Mouse (Mus musculus): ENCODE results near the gene Stx8. TPM values are rescaled to one million over a fixed set of nuclear protein-coding genes. Genes with fewer than 3 reads are reported as not detected.

Stx8 gene
- total RNA-seq, 2 experiments from 2014 or later: 29.0 to 36.6 TPM

- no peak for DNase-seq (ENCODE audit: low spot score in 2 of 2)
These were observed 68.4 kb downstream of the Stx8 start for GRCm38 (mm10) chr11:68034422-68034821.

- DNase-seq (ENCODE audit: low spot score in 2 of 2): no peak
These were observed 69.4 kb downstream of the Stx8 start for GRCm38 (mm10) chr11:68035303-68035891.

GRCm38 (mm10) chr11:68036133-68036959 lies 70.4 kb downstream of the Stx8 start:
- no peak for DNase-seq (ENCODE audit: low spot score in 2 of 2)

GRCm38 (mm10) chr11:68037093-68037492 lies 71.1 kb downstream of the Stx8 start:
- no peak for DNase-seq (ENCODE audit: low spot score in 2 of 2)

- DNase-seq (ENCODE audit: low spot score in 2 of 2): no peak
These were observed 72.1 kb downstream of the Stx8 start for GRCm38 (mm10) chr11:68038101-68038500.

GRCm38 (mm10) chr11:68044181-68044580 lies 78.2 kb downstream of the Stx8 start:
- no peak for DNase-seq (ENCODE audit: low spot score in 2 of 2)

GRCm38 (mm10) chr11:68046916-68047315 lies 80.9 kb downstream of the Stx8 start:
- DNase-seq (ENCODE audit: low spot score in 2 of 2): no peak

GRCm38 (mm10) chr11:68049261-68050165 lies 83.5 kb downstream of the Stx8 start:
- DNase-seq (ENCODE audit: low spot score in 2 of 2): peak in 1 of 2 experiments; percentile 25

- peak in 1 of 2 experiments; percentile 46 for DNase-seq (ENCODE audit: low spot score in 2 of 2)
These were observed 84.7 kb downstream of the Stx8 start for GRCm38 (mm10) chr11:68050725-68051124.

- DNase-seq (ENCODE audit: low spot score in 2 of 2): no peak
These were observed 85.3 kb downstream of the Stx8 start for GRCm38 (mm10) chr11:68051305-68051704.

- no peak for DNase-seq (ENCODE audit: low spot score in 2 of 2)
These were observed 92.6 kb downstream of the Stx8 start for GRCm38 (mm10) chr11:68058466-68059201.

- DNase-seq (ENCODE audit: low spot score in 2 of 2): no peak
These were observed 94.7 kb downstream of the Stx8 start for GRCm38 (mm10) chr11:68060651-68061050.

GRCm38 (mm10) chr11:68062116-68062515 lies 96.1 kb downstream of the Stx8 start:
- no peak for DNase-seq (ENCODE audit: low spot score in 2 of 2)

GRCm38 (mm10) chr11:68067806-68068205 lies 101.8 kb downstream of the Stx8 start:
- DNase-seq (ENCODE audit: low spot score in 2 of 2): no peak

GRCm38 (mm10) chr11:68070086-68070485 lies 104.1 kb downstream of the Stx8 start:
- DNase-seq (ENCODE audit: low spot score in 2 of 2): no peak

GRCm38 (mm10) chr11:68071836-68072235 lies 105.8 kb downstream of the Stx8 start:
- no peak for DNase-seq (ENCODE audit: low spot score in 2 of 2)

- no peak for DNase-seq (ENCODE audit: low spot score in 2 of 2)
These were observed 106.7 kb downstream of the Stx8 start for GRCm38 (mm10) chr11:68072597-68073210.

- DNase-seq (ENCODE audit: low spot score in 2 of 2): no peak
These were observed 108.7 kb downstream of the Stx8 start for GRCm38 (mm10) chr11:68074686-68075085.

GRCm38 (mm10) chr11:68075331-68075730 lies 109.3 kb downstream of the Stx8 start:
- no peak for DNase-seq (ENCODE audit: low spot score in 2 of 2)

GRCm38 (mm10) chr11:68079756-68080155 lies 113.8 kb downstream of the Stx8 start:
- DNase-seq (ENCODE audit: low spot score in 2 of 2): no peak
